ENCODE assay signal across 16 mouse cellular contexts in the genomic region with DNA sequence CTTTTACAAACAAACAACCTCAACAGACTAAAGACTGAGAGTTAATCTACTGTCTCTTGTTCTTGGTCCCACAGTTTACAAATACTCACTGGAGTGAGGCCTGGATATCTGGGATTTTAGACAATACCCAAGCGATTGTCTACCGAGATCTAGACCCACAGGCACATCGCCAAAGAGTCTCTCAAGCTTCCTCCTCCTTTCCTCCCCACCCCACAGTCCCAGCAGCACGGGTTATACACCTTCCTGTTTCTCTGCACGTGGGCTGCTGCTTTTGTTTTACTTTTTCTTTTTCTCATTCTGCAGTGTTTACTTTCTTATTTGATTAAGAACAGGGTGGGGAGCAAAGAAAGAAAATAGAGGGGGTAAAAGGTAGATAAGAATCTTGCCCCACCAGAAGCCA. TPM values are rescaled to one million over a fixed set of nuclear protein-coding genes. Genes with fewer than 3 reads are reported as not detected.
DNase-seq lines count a peak whose midpoint lies in the region; ATAC-seq lines count a peak whose summit lies in the region.
"Had no signal": no experiment of that assay in that cellular context is flagged by ENCODE, and none has a peak within 500 bp of the region (broad histone marks: within the 10 kb centered on the region; RNA-seq: fewer than 3 reads in every experiment).

No protein-coding gene starts in this region.

- no peak overlapping the region for H3K9ac ChIP-seq in intestine, embryonic 14.5 days (ENCODE audit: low read length)
- no peak overlapping the region for H3K9ac ChIP-seq in intestine, embryonic 16.5 days (ENCODE audit: low read depth, low read length)
- H3K9ac ChIP-seq: heart, embryonic 13.5 days; liver, embryonic 14.5 days; neural tube, embryonic 13.5 days had no signal

- 72% methylated on average over 5 of the region's 5 CpGs for WGBS in intestine, embryonic 14.5 days
- 60% methylated on average over 5 of the region's 5 CpGs for WGBS in intestine, embryonic 16.5 days

- H3K4me1 ChIP-seq in intestine, embryonic 14.5 days (replicated peaks; ENCODE audit: control insufficient read depth, insufficient read depth, low read length), result no peaks in the 10 kb centered on the region
- H3K4me1 ChIP-seq in intestine, embryonic 16.5 days (ENCODE audit: control insufficient read depth, insufficient read depth, low read length), result no peaks in the 10 kb centered on the region
- H3K4me1 ChIP-seq: heart, embryonic 13.5 days; neural tube, embryonic 13.5 days had no signal

- no peaks in the 10 kb centered on the region for H3K9me3 ChIP-seq in intestine, embryonic 14.5 days (ENCODE audit: control insufficient read depth, low read length)
- no peaks in the 10 kb centered on the region for H3K9me3 ChIP-seq in intestine, embryonic 16.5 days (ENCODE audit: control insufficient read depth, low read length)
- H3K9me3 ChIP-seq: heart, embryonic 13.5 days; neural tube, embryonic 13.5 days had no signal

- no peak overlapping the region for H3K27ac ChIP-seq in intestine, embryonic 14.5 days (ENCODE audit: low read depth)
- H3K27ac ChIP-seq in intestine, embryonic 16.5 days (ENCODE audit: low read length), result no peak overlapping the region
- H3K27ac ChIP-seq: heart, embryonic 13.5 days; liver, embryonic 14.5 days; neural tube, embryonic 13.5 days had no signal

- H3K27me3 ChIP-seq in intestine, embryonic 14.5 days (replicated peaks; ENCODE audit: control insufficient read depth, insufficient read depth, low read length), result no peaks in the 10 kb centered on the region
- no peaks in the 10 kb centered on the region for H3K27me3 ChIP-seq in intestine, embryonic 16.5 days (replicated peaks; ENCODE audit: control insufficient read depth, insufficient read depth, low read length)
- H3K27me3 ChIP-seq: heart, embryonic 13.5 days; neural tube, embryonic 13.5 days had no signal

- DNase-seq in intestine, embryonic 14.5 days (ENCODE audit: low spot score), result peak; percentile 32
- DNase-seq in ZHBTc4 (ENCODE audit: low read depth, low spot score), result peak; percentile 13
- DNase-seq in lung, postnatal 10 days, result peak; percentile 54
- DNase-seq in embryo, embryonic 11 days, result no peak
- DNase-seq in urinary bladder, adult 18-20 months (ENCODE audit: low spot score in 2 of 2), result no peak
- DNase-seq: cerebellum, adult 18-20 months; right cerebral cortex, adult 18-20 months; thymus, postnatal 14 days had no signal

- H3K4me2 ChIP-seq in intestine, embryonic 14.5 days (ENCODE audit: low read length), result no peak overlapping the region
- no peak overlapping the region for H3K4me2 ChIP-seq in intestine, embryonic 16.5 days (ENCODE audit: low read depth, low read length)
- H3K4me2 ChIP-seq: heart, embryonic 13.5 days; neural tube, embryonic 13.5 days had no signal

- no peak for ATAC-seq in intestine, embryonic 14.5 days (replicated peaks; ENCODE audit: low FRiP score, low TSS enrichment, low read depth)
- ATAC-seq in intestine, embryonic 16.5 days, result no peak
- peak; percentile 42 to 57; a peak in 2 of 4 replicates for ATAC-seq in hematopoietic stem cell, adult 5-6 weeks (replicated peaks in 1 of 2; ENCODE audit: insufficient read depth in 1 of 2, low FRiP score in 2 of 2, low TSS enrichment in 1 of 2, low read depth in 1 of 2, poor library complexity in 2 of 2, severe bottlenecking in 2 of 2)
- ATAC-seq: hindbrain, embryonic 16.5 days; midbrain, embryonic 16.5 days had no signal

- H3K36me3 ChIP-seq in intestine, embryonic 14.5 days (ENCODE audit: control insufficient read depth, insufficient read depth, low read length), result peaks cover 82% of the 10 kb centered on the region
- peaks cover 24% of the 10 kb centered on the region for H3K36me3 ChIP-seq in intestine, embryonic 16.5 days (ENCODE audit: control insufficient read depth, insufficient read depth, low read length)

- H3K4me3 ChIP-seq in intestine, embryonic 14.5 days (ENCODE audit: low read depth, low read length), result no peak overlapping the region
- no peak overlapping the region for H3K4me3 ChIP-seq in intestine, embryonic 16.5 days (ENCODE audit: low read length)
- H3K4me3 ChIP-seq: heart, embryonic 13.5 days; neural tube, embryonic 13.5 days had no signal

RNA-seq across cellular contexts. Expression of a gene that starts 22.4 kb away (rescaled TPM):
- polyA plus RNA-seq in intestine, embryonic 14.5 days (2014; fragmentation: Nextera tagmentation; extraction: Ambion mirVana), result not detected in 2 replicates
- polyA plus RNA-seq in intestine, embryonic 16.5 days (2015; fragmentation: Nextera tagmentation; extraction: Ambion mirVana), result not detected in 2 replicates
- total RNA-seq in hematopoietic stem cell, adult 5-6 weeks (2017), result not detected in 2 replicates
- total RNA-seq: left cerebral cortex, adult 18-20 months had no signal
- polyA plus RNA-seq: heart, embryonic 13.5 days; hindbrain, embryonic 16.5 days; liver, embryonic 14.5 days; midbrain, embryonic 16.5 days; neural tube, embryonic 13.5 days had no signal

Comparison
In these comparisons a context has a peak if more than half of its experiments do, and no peak if none do; other contexts are left out.
1. ATAC-seq: peak in hematopoietic stem cell, adult 5-6 weeks (2 of 2); none in intestine, embryonic 14.5 days (single experiment) and intestine, embryonic 16.5 days (single experiment).
2. DNase-seq: peak in intestine, embryonic 14.5 days (single experiment), ZHBTc4 (single experiment) and lung, postnatal 10 days (single experiment); none in embryo, embryonic 11 days (single experiment) and urinary bladder, adult 18-20 months (0 of 2).